Mouse (Mus musculus) bone marrow macrophage, adult 2 months (primary cell): ENCODE results near the gene 9530068E07Rik. TPM values are rescaled to one million over a fixed set of nuclear protein-coding genes. Genes with fewer than 3 reads are reported as not detected.
"Not testable (repeated sequence)": the region's sequence is repeated elsewhere in the genome, so short reads cannot be mapped to it uniquely, and the experiment has no call there.

Experiments used
- H3K27ac ChIP-seq: 2 replicates; pipeline ENCODE4 v1.5.1; 2012; ENCODE audit warnings: low read depth, low read length; ENCODE audit not compliant: insufficient read depth
- H3K4me1 ChIP-seq: 2 replicates; pipeline ENCODE4 v1.6.1; 2012; ENCODE audit warnings: low read length; ENCODE audit not compliant: control insufficient read depth, insufficient read depth
- H3K4me3 ChIP-seq: 2 replicates; pipeline ENCODE4 v1.5.1; 2012; ENCODE audit warnings: mild to moderate bottlenecking, low read length, moderate library complexity; ENCODE audit not compliant: insufficient read depth
- CTCF ChIP-seq: IDR thresholded peaks from 2 replicates; pipeline ENCODE4 v1.5.1; 2012; ENCODE audit warnings: low read depth, mild to moderate bottlenecking, low read length, moderate library complexity
- POLR2A ChIP-seq: IDR thresholded peaks from 2 replicates; pipeline ENCODE4 v1.6.1; 2012; ENCODE audit warnings: mild to moderate bottlenecking, low read depth, low read length, borderline replicate concordance
- polyA plus RNA-seq: library from polyadenylated mRNA; stranded (reverse); fragments of >200 nt; gene quantifications from 2 replicates; pipeline ENCODE4 v1.2.4, GENCODE M21; 2012; ENCODE audit not compliant: missing spikeins, insufficient read depth, insufficient read length

Gene 9530068E07Rik
- 134 and 137 TPM in 2 replicates for polyA plus RNA-seq

GRCm38 (mm10) chr11:52395940-52396596 lies at the start of gene 9530068E07Rik:
Gene 9530068E07Rik (plus strand): TSS chr11:52396428.
- Histone ChIP-seq H3K4me3 (peak within 1 kb of the TSS; percentile 94), H3K27ac (peak within 1 kb of the TSS; percentile 68), H3K4me1 (no peaks in the 10 kb centered on the region)
- TF ChIP-seq CTCF (no peak), POLR2A (peak; percentile 65; the same call in 1 of the 2 replicates)

- Histone ChIP-seq H3K27ac (no peak overlapping the region), H3K4me3 (peak overlapping the region; percentile 10; the same call in 1 of the 2 replicates), H3K4me1 (peaks cover 9% of the 10 kb centered on the region)
- no peak for TF ChIP-seq CTCF
- no peak for TF ChIP-seq POLR2A
Observed at GRCm38 (mm10) chr11:52346635-52347005, 49.6 kb upstream of the 9530068E07Rik start.

GRCm38 (mm10) chr11:52348156-52348555 lies 48.1 kb upstream of the 9530068E07Rik start:
- TF ChIP-seq CTCF, result no peak
- TF ChIP-seq POLR2A, result no peak
- H3K4me1 ChIP-seq, result peaks cover 9% of the 10 kb centered on the region
- no peak overlapping the region for H3K4me3 ChIP-seq
- H3K27ac ChIP-seq, result no peak overlapping the region

GRCm38 (mm10) chr11:52348724-52349123 lies 47.5 kb upstream of the 9530068E07Rik start:
- Histone ChIP-seq H3K27ac (no peak overlapping the region), H3K4me1 (peaks cover 12% of the 10 kb centered on the region), H3K4me3 (no peak overlapping the region)
- peak; percentile 25; the same call in 1 of the 2 replicates for TF ChIP-seq CTCF
- no peak for TF ChIP-seq POLR2A

GRCm38 (mm10) chr11:52350924-52351323 lies 45.3 kb upstream of the 9530068E07Rik start:
- TF ChIP-seq POLR2A (no peak), CTCF (no peak)
- Histone ChIP-seq H3K27ac (no peak overlapping the region), H3K4me3 (no peak overlapping the region), H3K4me1 (peaks cover 13% of the 10 kb centered on the region)

GRCm38 (mm10) chr11:52352271-52352670 lies 44.0 kb upstream of the 9530068E07Rik start:
- no peak overlapping the region for H3K27ac ChIP-seq
- no peak overlapping the region for H3K4me3 ChIP-seq
- peaks cover 8% of the 10 kb centered on the region; the same call in 1 of the 2 replicates for H3K4me1 ChIP-seq
- no peak for TF ChIP-seq CTCF
- no peak for TF ChIP-seq POLR2A

- Histone ChIP-seq H3K27ac (no peak overlapping the region), H3K4me3 (no peak overlapping the region), H3K4me1 (peaks cover 10% of the 10 kb centered on the region)
- TF ChIP-seq POLR2A, result no peak
- no peak for TF ChIP-seq CTCF
Observed at GRCm38 (mm10) chr11:52354644-52355043, 41.6 kb upstream of the 9530068E07Rik start.

- TF ChIP-seq CTCF (no peak), POLR2A (no peak)
- H3K4me3 ChIP-seq, result no peak overlapping the region
- H3K4me1 ChIP-seq, result peaks cover 15% of the 10 kb centered on the region
- H3K27ac ChIP-seq, result no peak overlapping the region
Observed at GRCm38 (mm10) chr11:52355601-52356000, 40.6 kb upstream of the 9530068E07Rik start.

- not testable (repeated sequence) for H3K4me3 ChIP-seq, H3K27ac ChIP-seq
- peaks cover 11% of the 10 kb centered on the region for H3K4me1 ChIP-seq
Observed at GRCm38 (mm10) chr11:52357091-52357490, 39.1 kb upstream of the 9530068E07Rik start.

- Histone ChIP-seq H3K4me3 (no peak overlapping the region), H3K27ac (no peak overlapping the region), H3K4me1 (peaks cover 14% of the 10 kb centered on the region)
- TF ChIP-seq CTCF, result no peak
- TF ChIP-seq POLR2A, result no peak
Observed at GRCm38 (mm10) chr11:52358520-52358919, 37.7 kb upstream of the 9530068E07Rik start.

GRCm38 (mm10) chr11:52359686-52360470 lies 36.4 kb upstream of the 9530068E07Rik start:
- peaks cover 18% of the 10 kb centered on the region for H3K4me1 ChIP-seq
- TF ChIP-seq POLR2A (no peak; the same call in 1 of the 2 replicates), CTCF (no peak)
- peak overlapping the region; percentile 96 for H3K27ac ChIP-seq
- H3K4me3 ChIP-seq, result peak overlapping the region; percentile 98
